Mouse (Mus musculus): Measurements from ENCODE around the gene Sebox.

The Sebox gene

DNA sequence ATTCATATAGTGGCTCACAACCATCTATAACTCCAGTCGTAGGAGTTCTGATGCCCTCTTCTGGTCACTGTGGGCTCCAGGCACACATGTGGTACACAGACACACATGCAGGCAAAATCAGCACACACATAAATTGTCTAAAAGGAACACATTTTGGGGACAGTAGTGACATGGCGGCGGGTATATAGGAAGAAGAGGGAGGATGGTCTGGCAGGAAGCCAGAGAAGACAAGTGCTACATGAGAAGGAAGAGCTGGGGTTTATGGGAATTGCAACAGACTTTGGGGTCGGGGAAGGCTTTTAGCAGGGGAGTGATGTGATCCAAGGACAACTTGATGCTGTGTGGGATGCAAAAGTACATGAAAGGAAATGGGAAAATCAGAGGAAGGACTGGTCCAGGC, 31.3 kb downstream of the Sebox start:
- in situ Hi-C loops (cut with MseI, MboI) = no loop called here

GRCm38 (mm10) chr11:78535376-78536079, 32.3 kb downstream of the Sebox start:
- in situ Hi-C loops (cut with MseI, MboI) = no loop called here

- in situ Hi-C loops (cut with MseI, MboI) = no loop called here
Observed at GRCm38 (mm10) chr11:78536080-78536689, 32.9 kb downstream of the Sebox start, which contains the start of the genes Tnfaip1 and Ift20. Gene Tnfaip1 (minus strand): TSS chr11:78536332. Gene Ift20 (plus strand): TSS chr11:78536361.

GRCm38 (mm10) chr11:78536690-78537084, 33.4 kb downstream of the Sebox start:
- in situ Hi-C loops (cut with MseI, MboI) = no loop called here

- in situ Hi-C loops (cut with MseI, MboI) = no loop called here
Observed at GRCm38 (mm10) chr11:78540358-78540757, 37.1 kb downstream of the Sebox start.

- in situ Hi-C loops (cut with MseI, MboI) = no loop called here
Observed at GRCm38 (mm10) chr11:78544449-78545111, 41.3 kb downstream of the Sebox start.

DNA sequence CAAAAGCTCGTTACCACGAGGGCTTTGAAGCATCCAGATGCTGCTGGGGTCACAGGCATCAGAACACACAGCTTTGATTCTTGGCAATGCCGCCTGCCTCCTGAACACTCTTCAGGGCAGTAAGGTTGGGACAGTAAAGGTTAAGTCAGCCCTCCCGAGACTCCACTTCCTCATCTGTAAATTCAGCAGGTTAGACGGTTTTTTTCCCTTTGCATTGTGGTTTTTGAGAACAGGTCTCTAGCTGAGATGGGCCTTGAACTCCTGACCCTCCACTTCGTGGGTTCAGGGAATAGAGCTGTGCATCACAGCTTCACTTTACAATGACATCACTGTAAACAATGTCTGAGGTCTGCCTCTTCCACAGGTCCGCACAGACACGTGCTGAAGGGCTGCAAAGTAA, 41.9 kb downstream of the Sebox start:
- in situ Hi-C loops (cut with MseI, MboI) = no loop called here

DNA sequence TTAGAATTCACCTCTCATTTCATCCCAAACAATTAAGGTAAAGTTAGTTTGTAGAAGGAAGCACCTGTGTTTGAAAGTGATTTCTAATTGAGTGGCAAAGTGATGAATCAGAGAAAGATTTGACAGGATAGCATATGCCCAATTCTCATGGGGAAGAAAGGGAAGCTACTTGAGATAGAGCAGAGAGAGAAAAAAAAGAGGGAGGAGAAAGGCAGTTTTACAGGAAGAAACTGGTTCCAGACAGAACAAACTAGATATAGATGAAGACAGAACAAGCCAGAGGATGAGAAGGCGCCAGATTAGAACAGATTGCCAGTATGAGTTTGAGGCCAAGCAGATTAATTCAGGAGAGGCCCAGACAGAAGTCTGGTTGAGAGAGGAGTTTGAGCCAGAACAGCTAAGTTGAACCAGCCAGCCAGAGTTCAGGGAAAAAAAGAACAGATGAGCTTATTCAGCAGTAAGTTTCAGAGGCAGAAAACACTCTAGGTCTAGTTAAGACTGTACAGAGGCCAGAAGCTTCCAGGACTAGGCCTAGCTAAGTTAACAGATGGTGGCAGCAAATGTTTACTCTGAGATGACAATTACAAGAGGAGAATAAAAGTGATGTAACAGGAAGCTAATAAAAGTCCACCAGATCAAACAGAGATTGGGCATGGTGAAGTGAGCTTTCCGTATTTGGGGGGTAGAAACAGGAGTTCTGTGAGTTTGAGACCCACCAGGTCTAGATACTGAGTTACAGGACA, 44.6 kb downstream of the Sebox start:
- in situ Hi-C loops (cut with MseI, MboI) = no loop called here

GRCm38 (mm10) chr11:78549491-78549987, 46.3 kb downstream of the Sebox start:
- in situ Hi-C loops (cut with MseI, MboI) = no loop called here

DNA sequence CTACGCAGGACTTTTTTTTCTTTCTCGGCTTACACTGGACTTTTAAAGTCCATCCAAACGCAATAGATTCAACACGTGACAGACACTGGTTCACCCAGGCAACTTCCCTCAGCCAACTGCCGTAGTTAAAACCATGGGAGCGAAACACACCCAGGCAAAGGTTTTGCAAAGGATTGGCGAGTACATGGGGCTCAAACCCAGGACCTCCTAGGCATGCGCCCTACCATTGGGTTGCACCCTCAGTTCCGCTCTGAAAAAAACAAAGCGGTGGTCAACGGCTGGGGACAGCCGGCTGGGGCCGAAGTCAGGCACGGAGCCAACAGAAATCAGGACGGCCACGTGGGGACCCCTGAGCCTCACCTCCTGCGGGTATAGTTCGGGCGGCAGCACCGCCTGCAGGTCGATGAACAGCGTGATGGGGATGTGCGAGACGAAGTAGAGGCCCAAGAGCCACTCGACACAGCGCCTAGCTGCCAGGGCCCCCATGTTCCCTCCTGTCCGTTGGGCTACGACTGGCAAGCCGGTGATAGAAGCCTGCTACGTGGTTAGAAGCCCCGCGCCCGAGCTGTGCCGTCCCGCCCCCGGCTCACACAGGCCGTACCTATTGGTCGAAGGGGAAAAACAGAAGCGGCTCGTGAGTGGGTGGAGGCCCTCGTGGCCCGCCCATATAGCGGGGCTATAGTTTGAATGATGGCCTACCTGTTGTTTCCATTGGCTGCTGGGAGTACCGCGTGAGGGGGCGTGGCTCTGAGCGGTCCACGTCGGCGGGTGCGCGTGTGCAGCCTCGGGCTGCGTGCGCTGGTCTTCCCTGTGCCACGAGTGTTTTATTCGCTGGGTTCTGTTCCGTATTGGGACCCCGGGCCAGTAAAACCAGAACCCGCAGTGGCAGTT, 47.2 kb downstream of the Sebox start, which contains the start of gene Tmem97:
TSS of gene Tmem97 (minus strand) at position 610 of the 891 bp plus-strand sequence.
- in situ Hi-C loops (cut with MseI, MboI) = no loop called here

GRCm38 (mm10) chr11:78551059-78551398, 47.8 kb downstream of the Sebox start:
- in situ Hi-C loops (cut with MseI, MboI) = no loop called here

Measured in mouse trophoblast stem cell (cell line).